Mouse (Mus musculus): Measurements from ENCODE around the gene Robo4. TPM values are rescaled to one million over a fixed set of nuclear protein-coding genes. Genes with fewer than 3 reads are reported as not detected.
A peak's percentile ranks its signal among the peaks of the same experiment; 100 is the strongest.

Gene Robo4
- total and polyA plus RNA-seq, 2 experiments from 2014 or later: 10.2 to 44.2 TPM

DNA sequence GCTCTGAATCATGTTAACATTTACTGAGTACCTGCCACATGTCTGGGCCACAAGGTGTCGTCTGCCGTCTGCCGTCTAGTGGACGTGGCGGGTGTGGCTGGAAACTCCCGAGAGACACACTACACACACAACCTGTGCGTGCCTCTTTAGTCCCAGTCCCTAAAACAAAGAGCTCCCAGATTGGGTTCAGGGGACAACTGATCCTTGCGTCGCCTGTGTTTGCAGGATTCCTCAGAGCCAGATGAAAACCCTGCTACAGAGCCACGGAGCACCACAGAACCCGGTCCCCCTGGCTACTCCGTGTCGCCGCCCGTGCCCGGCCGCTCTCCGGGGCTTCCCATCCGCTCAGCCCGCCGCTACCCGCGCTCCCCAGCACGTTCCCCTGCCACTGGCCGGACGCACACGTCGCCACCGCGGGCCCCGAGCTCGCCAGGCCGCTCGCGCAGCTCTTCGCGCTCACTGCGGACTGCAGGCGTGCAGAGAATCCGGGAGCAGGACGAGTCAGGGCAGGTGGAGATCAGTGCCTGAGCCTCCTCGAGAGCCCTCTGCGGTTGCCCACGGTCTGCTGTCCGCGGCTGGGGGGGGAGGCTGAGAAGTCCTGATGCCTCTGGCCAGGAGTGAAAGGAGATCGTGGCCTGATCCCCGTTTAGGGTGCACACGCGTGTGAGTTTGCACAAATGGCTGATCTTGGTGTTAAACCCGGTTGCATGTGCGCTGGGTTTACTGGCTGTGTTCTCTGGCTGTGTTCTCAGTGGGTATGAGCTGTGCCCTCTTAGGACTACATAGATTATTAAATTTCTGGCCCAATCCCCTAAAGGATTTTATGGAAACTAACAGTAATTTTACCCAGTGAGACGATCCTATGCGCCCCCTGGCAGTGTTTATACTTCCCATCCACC is 17.2 kb upstream of the Robo4 start:
- DNase-seq (ENCODE audit: low spot score): no peak
- TF ChIP-seq CTCF (IDR thresholded peaks at IDR 0.05; ENCODE audit: low read depth): peak; percentile 31
- TF ChIP-seq EP300 (IDR thresholded peaks at IDR 0.05; ENCODE audit: low read depth): no peak
- 6% methylated on average over 54 of the region's 54 CpGs for WGBS

GRCm38 (mm10) chr9:37390891-37391290 is 10.8 kb upstream of the Robo4 start:
- Histone ChIP-seq H3K9me3 (replicated peaks; ENCODE audit: control insufficient read depth, low read length) (no peaks in the 10 kb centered on the region), H3K4me1 (ENCODE audit: control insufficient read depth, insufficient read depth) (no peaks in the 10 kb centered on the region), H3K9ac (replicated peaks; ENCODE audit: low read depth, low read length) (no peak overlapping the region), H3K27me3 (ENCODE audit: control insufficient read depth, insufficient read depth, low read length) (peaks cover 2% of the 10 kb centered on the region; the same call in 1 of the 2 replicates), H3K27ac (ENCODE audit: low read depth) (no peak overlapping the region), H3K36me3 (replicated peaks; ENCODE audit: control insufficient read depth, insufficient read depth, low read length) (no peaks in the 10 kb centered on the region), H3K4me2 (ENCODE audit: low read depth, low read length) (no peak overlapping the region), H3K4me3 (ENCODE audit: low read depth, low read length) (no peak overlapping the region)
- no peak for DNase-seq (ENCODE audit: low spot score)
- 49% methylated on average over 2 of the region's 2 CpGs for WGBS
- TF ChIP-seq EP300 (IDR thresholded peaks at IDR 0.05; ENCODE audit: low read depth) (no peak), CTCF (IDR thresholded peaks at IDR 0.05; ENCODE audit: low read depth) (no peak)
- no peak for ATAC-seq (ENCODE audit: insufficient read depth, low read depth)

More for the DNA sequence above, 17.2 kb upstream of the Robo4 start:
- no peaks in the 10 kb centered on the region for H3K36me3 ChIP-seq (replicated peaks; ENCODE audit: control insufficient read depth, insufficient read depth, low read length)
- H3K27ac ChIP-seq (ENCODE audit: low read depth): no peak overlapping the region
- peak overlapping the region; percentile 50 for H3K4me3 ChIP-seq (ENCODE audit: low read depth, low read length)
- no peaks in the 10 kb centered on the region for H3K9me3 ChIP-seq (replicated peaks; ENCODE audit: control insufficient read depth, low read length)
- H3K4me1 ChIP-seq (ENCODE audit: control insufficient read depth, insufficient read depth): no peaks in the 10 kb centered on the region
- peak overlapping the region; percentile 27 for H3K9ac ChIP-seq (replicated peaks; ENCODE audit: low read depth, low read length)
- peaks cover 25% of the 10 kb centered on the region for H3K27me3 ChIP-seq (ENCODE audit: control insufficient read depth, insufficient read depth, low read length)
- peak overlapping the region; percentile 84 for H3K4me2 ChIP-seq (ENCODE audit: low read depth, low read length)
- peak; percentile 76 for ATAC-seq (ENCODE audit: insufficient read depth, low read depth)

GRCm38 (mm10) chr9:37392071-37392470 is 9.6 kb upstream of the Robo4 start:
- no peak for ATAC-seq (ENCODE audit: insufficient read depth, low read depth)
- 74% methylated on average over 2 of the region's 2 CpGs for WGBS

DNA sequence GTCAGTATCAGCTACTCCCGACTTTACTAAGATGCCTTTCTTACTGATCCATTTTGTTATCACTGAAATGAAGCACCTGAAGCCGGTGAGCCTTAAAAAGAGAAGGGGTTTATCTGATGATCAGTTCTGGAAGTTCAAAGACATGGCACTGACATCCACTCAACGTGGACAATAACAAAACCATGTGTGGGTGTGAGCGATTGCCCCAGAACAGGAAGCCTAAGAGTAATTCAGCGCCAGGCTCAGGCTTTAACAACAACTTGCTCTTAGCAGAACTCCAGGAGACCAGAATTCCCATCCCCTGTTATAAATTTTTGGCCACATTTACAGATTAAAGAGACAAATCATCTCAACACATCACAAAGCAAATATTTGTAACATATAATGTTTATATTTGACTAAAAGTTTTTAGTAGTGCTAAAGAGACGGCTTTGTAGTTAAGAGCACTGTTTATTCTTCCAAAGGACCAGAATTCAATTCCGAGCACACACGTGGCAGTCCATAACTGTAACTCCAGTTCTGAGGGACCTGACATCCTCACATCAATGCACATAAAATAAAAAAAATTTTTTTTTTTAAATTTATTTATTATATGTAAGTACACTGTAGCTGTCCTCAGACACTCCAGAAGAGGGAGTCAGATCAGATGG is 8.1 kb upstream of the Robo4 start:
- Histone ChIP-seq H3K9ac (replicated peaks; ENCODE audit: low read depth, low read length) (no peak overlapping the region), H3K27ac (ENCODE audit: low read depth) (no peak overlapping the region), H3K36me3 (replicated peaks; ENCODE audit: control insufficient read depth, insufficient read depth, low read length) (no peaks in the 10 kb centered on the region), H3K4me2 (ENCODE audit: low read depth, low read length) (no peak overlapping the region), H3K4me3 (ENCODE audit: low read depth, low read length) (no peak overlapping the region), H3K9me3 (replicated peaks; ENCODE audit: control insufficient read depth, low read length) (no peaks in the 10 kb centered on the region), H3K4me1 (ENCODE audit: control insufficient read depth, insufficient read depth) (no peaks in the 10 kb centered on the region), H3K27me3 (ENCODE audit: control insufficient read depth, insufficient read depth, low read length) (no peaks in the 10 kb centered on the region)
- 65% methylated on average over 8 of the region's 8 CpGs for WGBS
- TF ChIP-seq CTCF (IDR thresholded peaks at IDR 0.05; ENCODE audit: low read depth): no peak
- no peak for TF ChIP-seq EP300 (IDR thresholded peaks at IDR 0.05; ENCODE audit: low read depth)
- DNase-seq (ENCODE audit: low spot score) (no peak), ATAC-seq (ENCODE audit: insufficient read depth, low read depth) (no peak)

More at GRCm38 (mm10) chr9:37392071-37392470, 9.6 kb upstream of the Robo4 start:
- no peak for DNase-seq (ENCODE audit: low spot score)
- no peak overlapping the region for H3K4me2 ChIP-seq (ENCODE audit: low read depth, low read length)
- TF ChIP-seq CTCF (IDR thresholded peaks at IDR 0.05; ENCODE audit: low read depth) (no peak), EP300 (IDR thresholded peaks at IDR 0.05; ENCODE audit: low read depth) (no peak)
- no peaks in the 10 kb centered on the region for H3K9me3 ChIP-seq (replicated peaks; ENCODE audit: control insufficient read depth, low read length)
- H3K4me3 ChIP-seq (ENCODE audit: low read depth, low read length): no peak overlapping the region
- H3K27ac ChIP-seq (ENCODE audit: low read depth): no peak overlapping the region
- H3K27me3 ChIP-seq (ENCODE audit: control insufficient read depth, insufficient read depth, low read length): no peaks in the 10 kb centered on the region
- H3K9ac ChIP-seq (replicated peaks; ENCODE audit: low read depth, low read length): no peak overlapping the region
- H3K36me3 ChIP-seq (replicated peaks; ENCODE audit: control insufficient read depth, insufficient read depth, low read length): no peaks in the 10 kb centered on the region
- no peaks in the 10 kb centered on the region for H3K4me1 ChIP-seq (ENCODE audit: control insufficient read depth, insufficient read depth)

DNA sequence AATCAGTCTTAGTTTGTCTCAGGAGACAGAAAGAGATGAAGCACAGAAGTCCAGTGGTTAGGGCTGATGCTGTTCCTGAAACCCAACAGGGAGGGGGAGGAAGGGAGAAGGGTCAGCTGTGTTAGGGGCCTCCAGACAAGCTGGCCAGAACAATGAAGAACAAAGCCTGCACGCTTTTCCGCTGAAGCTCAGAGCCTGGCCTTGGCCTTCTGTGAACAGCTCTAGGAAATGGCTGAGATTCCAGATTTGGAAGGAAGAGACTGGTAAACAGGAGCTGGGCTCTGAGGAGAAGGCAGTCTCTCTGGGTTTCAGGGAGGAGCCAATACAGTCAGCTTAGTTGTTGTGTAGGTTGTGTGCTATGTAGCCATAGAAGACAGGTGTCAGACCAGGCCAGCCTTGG is 1.1 kb upstream of the Robo4 start:
- Histone ChIP-seq H3K4me3 (ENCODE audit: low read depth, low read length) (no peak overlapping the region), H3K9me3 (replicated peaks; ENCODE audit: control insufficient read depth, low read length) (no peaks in the 10 kb centered on the region), H3K36me3 (replicated peaks; ENCODE audit: control insufficient read depth, insufficient read depth, low read length) (no peaks in the 10 kb centered on the region), H3K27me3 (ENCODE audit: control insufficient read depth, insufficient read depth, low read length) (no peaks in the 10 kb centered on the region), H3K9ac (replicated peaks; ENCODE audit: low read depth, low read length) (no peak overlapping the region), H3K27ac (ENCODE audit: low read depth) (peak overlapping the region; percentile 83), H3K4me2 (ENCODE audit: low read depth, low read length) (no peak overlapping the region), H3K4me1 (ENCODE audit: control insufficient read depth, insufficient read depth) (no peaks in the 10 kb centered on the region; the same call in 1 of the 2 replicates)
- DNase-seq (ENCODE audit: low spot score): peak; percentile 43
- 59% methylated on average over 2 of the region's 2 CpGs for WGBS
- ATAC-seq (ENCODE audit: insufficient read depth, low read depth): peak; percentile 72
- TF ChIP-seq EP300 (IDR thresholded peaks at IDR 0.05; ENCODE audit: low read depth) (peak; percentile 47; the same call in 1 of the 2 replicates), CTCF (IDR thresholded peaks at IDR 0.05; ENCODE audit: low read depth) (no peak)
